Mouse (Mus musculus) heart, adult 2 months (tissue): ENCODE data around the gene Mink1.
"Not testable (repeated sequence)": the region's sequence is repeated elsewhere in the genome, so short reads cannot be mapped to it uniquely, and the experiment has no call there.

Experiments
- CTCF ChIP-seq: fragments of 200-600 bp; IDR thresholded peaks from 2 replicates; pipeline ENCODE4 v1.8.1; 2022; ENCODE audit warnings: antibody characterized with exemption, mild to moderate bottlenecking, moderate library complexity
- POLR2A ChIP-seq: fragments of 200-500 bp; IDR thresholded peaks from 2 replicates; pipeline ENCODE4 v1.6.1; 2011; ENCODE audit warnings: mild to moderate bottlenecking, low read depth, low read length, control low read depth; ENCODE audit not compliant: insufficient read depth

DNA sequence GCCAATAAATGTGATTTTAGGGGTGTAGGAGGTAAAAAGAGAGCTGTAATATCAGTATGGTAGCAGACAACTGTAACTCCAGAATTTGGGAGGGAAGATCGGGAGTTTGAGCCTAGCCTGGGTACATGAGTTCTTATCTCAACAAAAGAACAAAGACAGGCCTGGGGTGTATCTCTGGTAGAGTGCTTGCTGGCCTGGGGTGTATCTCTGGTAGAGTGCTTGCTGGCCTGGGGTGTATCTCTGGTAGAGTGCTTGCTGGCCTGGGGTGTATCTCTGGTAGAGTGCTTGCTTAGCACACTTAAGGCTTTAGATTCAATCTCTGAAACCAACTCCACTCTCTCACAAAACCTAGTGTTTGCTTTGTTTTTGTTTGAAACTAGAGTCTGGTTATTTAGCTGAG, 7.9 kb downstream of the Mink1 start:
- TF ChIP-seq POLR2A, CTCF: not testable (repeated sequence)
